Mouse (Mus musculus) brown adipose tissue, adult 24 weeks (tissue): ENCODE results near the gene Wfdc17. TPM values are rescaled to one million over a fixed set of nuclear protein-coding genes. Genes with fewer than 3 reads are reported as not detected.

ENCODE experiments used
- H3K27ac ChIP-seq: fragments of 200-500 bp; replicated peaks from 2 replicates; pipeline ENCODE4 v1.5.1; 2012; ENCODE audit warnings: low read depth, mild to moderate bottlenecking, low read length
- H3K4me1 ChIP-seq: fragments of 200-500 bp; 2 replicates; pipeline ENCODE4 v1.6.1; 2012; ENCODE audit warnings: low read length, mixed read lengths; ENCODE audit not compliant: control insufficient read depth, insufficient read depth, insufficient read length
- H3K4me3 ChIP-seq: fragments of 200-500 bp; 2 replicates; pipeline ENCODE4 v1.5.1; 2012; ENCODE audit warnings: low read depth, mild to moderate bottlenecking, low read length, moderate library complexity; ENCODE audit not compliant: insufficient read depth
- polyA plus RNA-seq: library from polyadenylated mRNA; stranded (reverse); fragments of >200 nt; gene quantifications from 2 replicates; pipeline ENCODE4 v1.2.4, GENCODE M21; 2012; ENCODE audit not compliant: missing spikeins, insufficient read depth, insufficient read length

Gene Wfdc17
- polyA plus RNA-seq, 1 experiment: 20.8 TPM

DNA sequence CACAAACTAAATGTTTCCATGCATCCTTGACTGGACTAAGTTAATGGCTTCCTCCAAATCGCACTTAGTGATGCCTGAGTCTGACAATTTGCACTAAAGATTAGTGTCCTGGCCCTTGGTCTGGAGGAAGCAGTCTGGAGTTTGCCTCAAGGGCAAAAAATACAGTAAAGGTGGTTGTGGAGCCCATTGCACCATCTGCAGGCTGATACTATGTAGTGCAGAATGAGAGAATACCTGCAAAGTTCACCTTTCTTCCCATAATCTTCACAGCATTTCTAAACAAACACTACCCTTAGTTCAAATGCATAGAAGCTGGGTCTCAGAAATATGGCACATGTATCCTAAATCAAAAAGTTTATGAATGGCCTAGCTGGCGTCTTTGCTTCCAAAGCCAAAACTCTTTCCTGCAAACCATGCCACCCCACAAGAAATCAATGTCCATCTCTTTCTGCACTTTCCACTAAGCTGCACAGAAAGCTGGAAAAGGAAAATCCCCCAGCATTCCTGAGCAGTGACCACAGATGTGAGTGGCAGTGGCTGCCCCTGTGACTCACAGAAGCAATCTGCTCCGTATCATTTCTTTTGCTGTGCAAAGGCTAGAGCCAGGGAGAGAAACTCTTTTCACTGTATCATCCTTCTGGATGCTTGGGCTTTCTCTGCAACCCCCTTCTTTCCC lies 25.1 kb downstream of the Wfdc17 start:
- Histone ChIP-seq H3K4me1 (no peaks in the 10 kb centered on the region), H3K27ac (no peak overlapping the region), H3K4me3 (no peak overlapping the region)

DNA sequence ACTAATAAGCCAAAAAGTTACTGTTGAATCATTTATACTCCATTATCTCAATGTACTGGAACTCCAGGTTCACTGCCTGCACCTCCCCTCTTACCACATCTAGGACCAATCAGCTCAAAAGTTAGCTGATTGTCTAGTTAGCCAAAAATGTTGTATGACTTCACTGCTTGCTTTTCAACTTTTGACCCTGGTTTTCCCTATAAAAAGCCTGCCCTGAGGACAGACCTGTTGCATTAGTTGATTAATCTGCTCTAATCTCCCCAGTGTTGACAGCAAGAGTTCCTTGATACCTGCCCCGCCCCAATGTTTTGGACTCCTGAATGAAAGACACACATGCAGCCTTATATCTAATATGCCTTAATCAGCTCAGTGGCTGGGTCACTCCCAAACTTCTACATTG lies 27.3 kb downstream of the Wfdc17 start:
- no peak overlapping the region for H3K27ac ChIP-seq
- H3K4me1 ChIP-seq: no peaks in the 10 kb centered on the region
- no peak overlapping the region for H3K4me3 ChIP-seq

DNA sequence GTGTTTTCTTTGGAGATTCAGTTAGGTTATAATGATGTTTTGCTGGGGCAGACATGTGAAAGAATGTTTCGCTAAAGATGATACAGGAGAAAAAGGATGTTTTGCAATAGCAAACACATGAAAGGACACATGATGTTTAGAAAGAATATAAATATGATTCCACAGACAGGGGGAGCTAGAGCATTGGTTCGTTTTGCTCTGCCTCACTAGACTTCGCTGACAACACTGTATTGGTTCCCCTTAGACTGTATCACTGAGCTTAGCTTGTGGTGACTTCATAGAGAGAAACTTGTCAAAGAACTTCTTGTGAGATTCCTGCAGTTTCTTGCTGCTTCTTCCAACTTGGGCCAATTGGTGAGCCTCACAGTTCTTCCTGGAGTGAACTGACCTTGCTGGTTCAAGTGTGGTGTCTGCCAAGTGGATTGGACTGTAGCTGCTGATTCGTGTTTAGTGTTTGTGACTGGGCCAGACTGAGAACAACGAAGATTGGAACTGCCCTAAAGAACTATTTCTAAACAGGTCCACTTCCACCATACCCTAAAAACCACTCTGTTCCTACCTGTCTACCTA lies 29.4 kb downstream of the Wfdc17 start:
- no peaks in the 10 kb centered on the region for H3K4me1 ChIP-seq

DNA sequence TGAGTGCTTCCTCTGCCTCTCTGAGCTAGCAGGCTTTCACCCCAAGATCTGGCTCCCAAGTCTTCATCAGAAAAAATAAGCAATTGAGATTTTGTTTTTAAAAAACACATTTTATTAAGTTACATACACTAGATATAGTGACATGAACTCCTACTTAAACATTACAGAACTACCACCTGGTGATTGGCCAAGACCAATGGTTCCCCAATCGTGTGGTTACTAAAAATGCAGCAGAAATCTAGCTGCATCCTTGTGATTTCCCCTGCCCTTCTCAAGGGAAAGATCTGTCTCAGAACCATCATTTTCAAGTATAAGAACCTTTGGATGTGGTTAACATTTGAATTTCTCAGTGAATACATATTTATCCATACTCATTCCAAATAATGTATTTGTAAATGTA lies 30.4 kb downstream of the Wfdc17 start:
- H3K4me1 ChIP-seq: no peaks in the 10 kb centered on the region
- H3K4me3 ChIP-seq: no peak overlapping the region
- no peak overlapping the region for H3K27ac ChIP-seq

More for the DNA sequence above, 29.4 kb downstream of the Wfdc17 start:
- no peak overlapping the region for H3K4me3 ChIP-seq
- no peak overlapping the region for H3K27ac ChIP-seq

DNA sequence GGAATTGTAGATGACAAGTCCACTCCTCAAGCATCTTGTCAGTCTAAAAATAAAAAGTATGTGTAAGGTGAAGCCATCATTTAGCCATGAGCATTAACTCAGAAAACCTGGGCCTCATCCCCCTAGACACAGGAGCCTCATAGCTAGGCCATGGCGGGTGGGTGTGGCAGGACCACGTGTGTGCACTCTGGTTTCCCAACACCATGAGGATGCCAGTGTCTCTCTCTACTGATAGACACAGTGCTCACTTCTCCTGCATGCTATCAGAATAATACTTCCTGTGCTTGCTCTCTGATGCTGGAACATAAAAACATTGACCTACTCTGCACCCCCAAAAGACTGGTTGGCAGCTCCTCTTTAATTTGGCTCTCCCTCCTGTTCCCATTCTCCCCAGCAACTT lies 32.1 kb downstream of the Wfdc17 start:
- Histone ChIP-seq H3K27ac (no peak overlapping the region), H3K4me1 (no peaks in the 10 kb centered on the region), H3K4me3 (no peak overlapping the region)

DNA sequence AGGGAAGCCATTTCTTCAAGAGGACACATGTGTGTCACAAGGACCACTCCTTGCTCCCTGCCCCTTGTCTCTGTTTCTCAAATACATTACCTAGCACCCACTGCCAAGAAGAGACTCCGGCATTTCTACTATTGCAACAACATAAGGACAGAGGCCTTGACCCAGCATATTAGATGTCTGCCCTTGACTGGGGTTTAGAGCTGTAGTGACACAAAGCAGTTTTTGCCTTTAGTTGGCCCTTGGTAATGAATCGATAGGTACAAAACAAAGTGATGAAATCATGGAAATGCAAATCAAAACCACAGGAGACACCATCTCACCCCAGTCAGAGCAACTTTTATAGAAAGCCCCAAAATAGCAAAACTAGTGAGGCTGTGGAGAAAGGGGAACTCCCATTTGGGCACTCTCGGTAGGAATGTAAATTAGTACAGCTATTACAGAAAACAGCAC lies 33.3 kb downstream of the Wfdc17 start:
- H3K27ac ChIP-seq: no peak overlapping the region
- H3K4me3 ChIP-seq: no peak overlapping the region
- no peaks in the 10 kb centered on the region for H3K4me1 ChIP-seq

DNA sequence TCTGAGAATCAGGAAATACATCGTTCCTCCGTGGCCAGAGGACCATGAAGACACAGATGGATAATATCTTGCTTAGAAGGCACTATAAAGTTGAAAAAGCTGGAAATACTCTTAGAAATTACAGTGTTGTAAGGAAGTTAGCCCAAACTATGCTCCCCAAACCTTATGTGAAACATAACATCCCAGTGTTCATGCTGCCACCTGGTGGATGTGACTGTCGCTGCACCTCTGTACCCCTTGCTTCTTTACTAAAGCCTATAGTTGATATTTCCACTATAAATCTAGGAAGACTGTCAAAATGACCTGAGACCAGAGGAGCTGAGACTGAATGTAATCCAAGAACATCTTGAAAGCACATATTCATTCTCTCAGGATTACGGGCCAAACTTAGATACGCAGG lies 35.5 kb downstream of the Wfdc17 start:
- Histone ChIP-seq H3K4me1 (no peaks in the 10 kb centered on the region), H3K4me3 (no peak overlapping the region), H3K27ac (no peak overlapping the region)

DNA sequence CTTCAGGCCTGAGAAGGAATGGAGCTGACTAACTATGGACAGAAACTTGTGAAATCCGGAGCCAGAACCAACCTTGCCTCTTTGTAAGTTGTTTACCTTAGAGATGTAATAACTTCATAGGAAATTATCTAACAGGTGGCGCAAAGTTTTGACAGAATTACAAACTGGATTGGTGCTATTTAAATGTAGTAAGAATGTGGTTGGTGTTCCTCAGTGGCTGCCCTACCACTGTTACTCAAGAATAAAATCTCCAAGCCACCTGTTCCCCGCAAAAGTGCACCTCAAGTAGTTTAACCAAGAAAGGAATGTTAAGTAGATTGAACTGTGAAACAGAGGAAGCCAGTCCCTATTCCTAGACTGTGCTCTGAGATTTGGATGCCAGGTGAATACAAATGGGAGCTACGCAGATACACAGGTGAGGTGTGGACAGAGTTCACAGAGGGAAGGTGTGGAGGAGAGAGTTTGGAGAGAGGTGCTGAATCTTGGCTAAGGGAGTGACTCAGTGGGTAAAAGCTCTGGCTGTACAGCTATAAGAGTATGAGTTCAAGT lies 36.7 kb downstream of the Wfdc17 start:
- H3K27ac ChIP-seq: no peak overlapping the region
- H3K4me1 ChIP-seq: no peaks in the 10 kb centered on the region
- no peak overlapping the region for H3K4me3 ChIP-seq

DNA sequence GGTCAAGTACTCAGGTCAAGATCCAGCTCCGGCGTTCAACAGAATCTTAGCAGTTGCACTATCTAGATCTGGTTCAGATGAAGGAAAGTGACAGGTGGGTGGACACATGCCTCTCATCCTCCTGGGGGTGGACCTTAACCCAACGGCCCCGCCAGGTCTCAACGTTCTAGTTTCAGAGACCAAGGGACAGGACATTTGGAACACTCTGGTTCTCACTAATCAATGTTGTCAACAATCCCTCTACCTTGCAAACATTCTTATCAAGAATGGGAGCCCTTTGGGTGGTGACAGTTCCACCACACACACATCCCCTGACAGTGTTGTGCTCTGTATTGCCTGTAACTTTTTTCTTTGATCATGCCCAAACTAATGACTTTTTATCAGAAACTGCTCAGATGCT lies 38.0 kb downstream of the Wfdc17 start:
- H3K4me1 ChIP-seq: no peaks in the 10 kb centered on the region
- no peak overlapping the region for H3K4me3 ChIP-seq
- H3K27ac ChIP-seq: no peak overlapping the region

DNA sequence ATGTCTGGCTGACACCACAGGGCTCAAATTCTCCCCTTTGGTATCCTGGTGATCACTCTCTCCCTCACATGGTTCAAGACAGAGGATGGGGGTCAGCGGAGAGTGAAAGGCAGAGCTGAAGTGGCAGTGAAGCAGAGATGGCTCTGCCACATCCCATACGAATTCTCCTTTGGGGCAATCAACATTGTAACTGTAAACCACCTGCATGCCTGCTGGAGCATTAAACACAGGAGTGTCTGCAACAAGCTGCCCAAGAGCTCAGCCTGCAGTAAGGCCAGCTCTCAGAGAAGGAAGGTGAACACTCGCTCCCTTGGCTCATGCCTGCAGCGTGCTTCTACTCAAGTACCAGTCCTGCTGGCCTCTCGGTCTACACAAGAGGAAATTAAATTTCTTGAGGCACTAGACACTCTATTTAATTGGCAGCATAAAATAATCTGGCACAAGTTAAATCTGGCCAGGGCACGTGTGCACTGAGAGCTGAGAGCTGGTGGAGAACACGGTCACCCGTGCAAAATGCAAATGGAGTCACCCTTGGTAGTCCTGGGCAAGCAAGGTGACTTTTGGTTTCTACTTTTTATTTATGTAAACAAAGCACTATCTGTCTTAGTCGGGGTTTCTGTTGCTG lies 39.1 kb downstream of the Wfdc17 start:
- Histone ChIP-seq H3K4me1 (no peaks in the 10 kb centered on the region), H3K27ac (no peak overlapping the region), H3K4me3 (no peak overlapping the region)

DNA sequence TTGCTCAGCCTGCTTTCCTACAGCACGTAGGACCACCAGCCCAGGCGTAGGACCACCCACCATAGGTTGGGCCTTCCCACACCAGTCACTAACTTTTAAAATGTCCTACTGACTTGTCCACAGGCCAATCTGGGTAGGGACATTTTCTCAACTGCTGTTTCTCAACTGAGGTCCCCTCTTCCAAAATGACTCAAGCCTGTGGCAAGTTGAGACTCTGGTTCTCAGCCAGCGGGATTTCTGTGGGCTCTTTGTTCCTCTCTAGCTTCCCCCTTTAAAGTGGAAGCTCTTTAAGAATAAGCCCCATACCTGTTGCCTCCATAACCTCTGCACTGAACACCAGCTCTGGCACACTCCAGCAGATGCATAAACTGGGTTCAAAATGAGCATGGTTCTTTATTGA lies 39.7 kb downstream of the Wfdc17 start:
- Histone ChIP-seq H3K4me3 (no peak overlapping the region), H3K27ac (no peak overlapping the region), H3K4me1 (no peaks in the 10 kb centered on the region)

DNA sequence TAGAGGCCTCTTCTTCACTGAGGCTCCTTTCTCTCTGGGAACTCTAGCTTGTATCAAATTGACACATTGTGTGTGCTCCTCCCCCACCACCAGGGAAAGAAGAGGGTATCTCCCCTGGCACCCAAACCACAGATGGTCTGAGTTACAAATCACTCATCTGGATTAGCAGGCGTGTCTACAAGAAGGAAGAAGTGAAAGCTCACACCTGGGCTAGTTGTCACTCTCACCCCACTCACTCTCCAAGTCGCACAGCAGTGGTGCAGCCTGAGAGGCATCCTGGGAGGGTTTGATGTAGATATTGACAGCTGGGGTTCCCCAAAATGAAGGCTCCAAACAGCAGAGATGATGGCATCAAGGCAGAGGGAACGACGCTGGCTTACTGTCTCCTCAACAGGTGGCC lies 42.4 kb downstream of the Wfdc17 start:
- no peak overlapping the region for H3K4me3 ChIP-seq
- H3K4me1 ChIP-seq: no peaks in the 10 kb centered on the region
- H3K27ac ChIP-seq: no peak overlapping the region

DNA sequence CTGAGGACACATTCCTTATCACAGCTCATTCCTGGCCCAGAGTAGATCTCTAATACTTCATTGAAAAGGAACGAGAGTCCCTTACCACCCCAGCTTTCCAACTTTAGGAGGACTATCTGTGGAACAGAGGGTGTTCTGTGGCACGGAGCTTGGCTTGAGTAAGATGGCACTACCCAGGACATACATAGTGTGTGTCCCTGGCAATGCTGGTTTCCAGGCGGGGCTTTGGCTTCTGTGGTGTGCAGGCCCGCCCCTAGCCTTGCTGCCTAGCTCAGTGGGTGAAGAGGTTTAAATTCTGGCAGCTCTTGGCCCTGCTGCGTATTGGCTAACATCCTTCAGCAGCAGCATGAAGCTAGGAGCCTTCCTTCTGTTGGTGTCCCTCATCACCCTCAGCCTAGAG lies 42.9 kb downstream of the Wfdc17 start, which contains the start of gene Wfdc21:
Gene Wfdc21, plus strand, starts transcription at position 260 of the 400 bp plus-strand sequence.
- no peaks in the 10 kb centered on the region for H3K4me1 ChIP-seq
- no peak within 1 kb of the TSS for H3K4me3 ChIP-seq
- H3K27ac ChIP-seq: no peak within 1 kb of the TSS

DNA sequence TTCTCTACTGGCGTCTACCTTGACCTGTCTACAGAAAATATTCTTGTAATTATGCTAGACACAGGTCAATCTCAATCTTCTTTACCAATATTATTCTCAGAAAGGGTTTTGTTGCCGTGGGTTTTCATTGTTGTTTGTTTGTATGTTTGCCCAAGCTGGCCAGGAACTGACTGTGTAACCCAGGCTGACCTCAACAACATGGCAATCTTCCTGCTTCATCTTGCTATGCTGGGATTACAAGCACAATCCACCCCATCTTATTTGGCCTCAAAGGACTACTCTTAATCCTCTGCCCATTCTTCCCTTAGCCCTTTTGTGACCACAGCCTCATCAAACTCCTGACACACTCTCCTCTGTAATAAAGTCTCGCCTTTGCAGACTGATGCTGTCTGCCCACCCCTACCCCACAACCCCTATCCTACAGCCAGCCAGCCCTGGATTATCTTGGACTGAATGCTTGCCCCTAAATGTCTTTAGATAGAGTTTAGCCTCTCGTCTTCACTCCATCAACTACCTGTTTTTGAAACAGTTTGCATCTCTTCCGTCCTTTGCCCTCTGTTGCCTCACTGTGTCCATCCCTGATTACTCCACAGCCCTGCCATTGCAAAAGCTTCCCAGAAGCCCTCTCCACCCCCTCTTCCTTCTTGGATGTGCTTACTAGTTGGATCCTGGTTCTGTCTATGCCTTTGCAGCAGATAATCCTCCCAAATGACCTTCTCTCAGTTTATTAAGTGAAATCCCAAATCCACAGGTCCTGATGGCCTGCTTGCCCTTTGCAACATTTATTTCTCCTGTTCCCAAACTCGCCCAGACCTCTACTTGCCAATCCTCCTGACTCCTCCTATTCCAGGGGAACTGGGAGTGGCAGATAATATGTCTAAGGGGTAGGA lies 43.8 kb downstream of the Wfdc17 start:
- Histone ChIP-seq H3K4me3 (no peak overlapping the region), H3K27ac (no peak overlapping the region), H3K4me1 (no peaks in the 10 kb centered on the region)
